Mouse (Mus musculus) bone marrow macrophage, adult 2 months (primary cell): ENCODE data around the gene Ldah. TPM values are rescaled to one million over a fixed set of nuclear protein-coding genes. Genes with fewer than 3 reads are reported as not detected.

Experiments used
- H3K27ac ChIP-seq: 2 replicates; pipeline ENCODE4 v1.5.1; 2012; ENCODE audit warnings: low read depth, low read length; ENCODE audit not compliant: insufficient read depth
- H3K4me1 ChIP-seq: 2 replicates; pipeline ENCODE4 v1.6.1; 2012; ENCODE audit warnings: low read length; ENCODE audit not compliant: control insufficient read depth, insufficient read depth
- H3K4me3 ChIP-seq: 2 replicates; pipeline ENCODE4 v1.5.1; 2012; ENCODE audit warnings: mild to moderate bottlenecking, low read length, moderate library complexity; ENCODE audit not compliant: insufficient read depth
- CTCF ChIP-seq: IDR thresholded peaks from 2 replicates; pipeline ENCODE4 v1.5.1; 2012; ENCODE audit warnings: low read depth, mild to moderate bottlenecking, low read length, moderate library complexity
- POLR2A ChIP-seq: IDR thresholded peaks from 2 replicates; pipeline ENCODE4 v1.6.1; 2012; ENCODE audit warnings: mild to moderate bottlenecking, low read depth, low read length, borderline replicate concordance
- polyA plus RNA-seq: library from polyadenylated mRNA; stranded (reverse); fragments of >200 nt; gene quantifications from 2 replicates; pipeline ENCODE4 v1.2.4, GENCODE M21; 2012; ENCODE audit not compliant: missing spikeins, insufficient read depth, insufficient read length

The Ldah gene
- polyA plus RNA-seq, 1 experiment: 47.9 TPM

DNA sequence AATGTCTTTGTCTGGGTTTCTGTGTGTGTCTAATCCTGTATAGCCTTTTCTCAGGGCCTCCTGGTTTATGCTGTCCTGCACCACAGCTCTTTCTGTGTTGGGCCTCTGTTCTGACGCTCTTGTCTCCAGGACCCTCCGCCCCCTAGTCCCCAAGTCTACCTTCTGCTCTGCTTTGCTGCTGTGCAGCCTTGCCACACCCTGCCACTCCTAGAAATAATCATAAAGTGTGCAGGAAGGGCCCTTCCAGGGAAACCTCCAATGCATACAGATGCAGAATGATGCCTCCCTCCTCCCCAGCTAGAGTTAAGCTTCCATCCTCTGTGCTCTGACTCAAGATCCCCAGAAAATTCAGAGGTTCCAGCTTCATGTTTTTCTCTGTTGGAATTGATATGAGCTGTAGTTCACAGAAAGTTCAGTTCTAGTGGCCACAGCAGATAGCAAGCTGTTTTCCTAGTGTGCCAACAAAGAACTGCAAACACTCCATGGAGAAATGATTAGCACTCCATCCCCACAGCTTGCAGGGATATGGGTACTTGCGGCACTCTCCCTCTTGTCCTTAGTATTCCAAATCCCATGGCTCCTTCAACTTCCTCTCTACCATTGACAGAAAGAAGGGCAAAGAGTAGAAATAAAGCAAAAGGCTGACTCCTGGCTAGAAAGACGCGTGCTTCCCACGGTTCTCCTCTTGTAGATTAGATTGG lies 65.7 kb downstream of the Ldah start:
- Histone ChIP-seq H3K4me1 (no peaks in the 10 kb centered on the region), H3K27ac (no peak overlapping the region), H3K4me3 (no peak overlapping the region)
- TF ChIP-seq POLR2A (no peak), CTCF (no peak)

GRCm38 (mm10) chr12:8275424-8275823 lies 67.5 kb downstream of the Ldah start:
- Histone ChIP-seq H3K27ac (no peak overlapping the region), H3K4me1 (no peaks in the 10 kb centered on the region), H3K4me3 (no peak overlapping the region)
- TF ChIP-seq POLR2A (no peak), CTCF (no peak)

GRCm38 (mm10) chr12:8281225-8282017 lies 73.5 kb downstream of the Ldah start:
- TF ChIP-seq CTCF (no peak), POLR2A (no peak)
- Histone ChIP-seq H3K27ac (no peak overlapping the region), H3K4me1 (no peaks in the 10 kb centered on the region), H3K4me3 (no peak overlapping the region)

GRCm38 (mm10) chr12:8287970-8288369 lies 80.1 kb downstream of the Ldah start:
- no peaks in the 10 kb centered on the region for H3K4me1 ChIP-seq
- no peak overlapping the region for H3K27ac ChIP-seq
- no peak overlapping the region for H3K4me3 ChIP-seq
- no peak for TF ChIP-seq CTCF
- no peak for TF ChIP-seq POLR2A

GRCm38 (mm10) chr12:8289099-8289498 lies 81.2 kb downstream of the Ldah start:
- H3K4me1 ChIP-seq: no peaks in the 10 kb centered on the region
- TF ChIP-seq CTCF (no peak), POLR2A (no peak)
- no peak overlapping the region for H3K27ac ChIP-seq
- no peak overlapping the region for H3K4me3 ChIP-seq

DNA sequence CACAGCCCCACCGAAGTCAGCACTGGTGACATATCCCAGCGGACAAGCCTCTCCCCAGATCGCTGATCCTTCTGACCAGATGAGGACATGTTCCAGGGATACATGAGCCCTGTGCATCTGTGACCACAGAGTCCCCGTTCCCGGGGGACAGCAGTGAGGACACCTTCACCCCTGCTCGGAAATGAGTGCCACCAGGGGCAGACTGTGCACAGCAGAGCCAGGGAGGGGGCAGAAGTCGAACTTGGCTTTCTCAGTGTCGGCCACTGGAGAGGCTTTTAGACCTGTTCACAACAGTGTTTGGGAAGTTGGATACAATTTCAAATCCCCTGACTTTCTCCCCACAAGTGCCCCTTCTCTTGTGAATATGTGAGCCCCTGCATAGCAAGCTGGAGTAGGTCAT lies 81.6 kb downstream of the Ldah start:
- Histone ChIP-seq H3K4me1 (no peaks in the 10 kb centered on the region), H3K4me3 (no peak overlapping the region), H3K27ac (no peak overlapping the region)
- TF ChIP-seq POLR2A (no peak), CTCF (no peak)

DNA sequence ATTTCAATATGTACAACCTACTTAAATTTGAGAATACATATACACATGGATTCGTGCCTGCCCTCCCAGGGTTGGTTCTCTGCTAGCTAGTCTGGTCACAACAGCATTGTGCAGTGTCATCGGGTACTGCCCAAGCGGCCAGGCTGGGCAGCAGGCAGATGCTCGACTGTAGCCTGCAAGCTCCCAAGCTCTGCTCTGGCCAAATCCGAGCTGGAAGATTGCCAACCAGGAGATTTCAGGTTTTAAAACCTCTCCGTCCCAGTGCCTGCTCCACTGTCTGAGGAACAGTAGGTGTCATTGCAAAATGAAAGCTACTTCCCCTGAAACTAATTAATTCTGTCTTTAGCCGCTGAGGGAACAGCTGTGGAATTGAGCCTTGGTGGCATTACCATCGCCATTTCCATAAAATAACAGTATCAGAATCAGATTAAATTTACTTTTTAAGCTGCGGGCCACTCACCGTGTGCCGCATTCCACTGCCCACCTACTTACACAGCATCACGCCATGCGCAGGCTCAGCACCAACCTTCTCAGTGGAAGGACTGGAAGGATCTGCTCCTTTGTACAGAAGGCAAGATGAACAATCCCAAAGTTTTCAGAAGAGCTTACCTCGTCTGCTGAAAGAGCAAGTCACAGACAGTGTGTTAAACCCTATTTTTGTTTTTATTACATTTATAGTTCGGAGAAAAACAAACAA lies 83.4 kb downstream of the Ldah start:
- Histone ChIP-seq H3K4me1 (peaks cover 14% of the 10 kb centered on the region), H3K4me3 (no peak overlapping the region), H3K27ac (no peak overlapping the region)
- TF ChIP-seq POLR2A: no peak
- no peak for TF ChIP-seq CTCF

- no peak overlapping the region for H3K27ac ChIP-seq
- H3K4me1 ChIP-seq: peaks cover 14% of the 10 kb centered on the region
- H3K4me3 ChIP-seq: no peak overlapping the region
- no peak for TF ChIP-seq CTCF
- no peak for TF ChIP-seq POLR2A
Observed at GRCm38 (mm10) chr12:8295307-8295913, 87.5 kb downstream of the Ldah start.

DNA sequence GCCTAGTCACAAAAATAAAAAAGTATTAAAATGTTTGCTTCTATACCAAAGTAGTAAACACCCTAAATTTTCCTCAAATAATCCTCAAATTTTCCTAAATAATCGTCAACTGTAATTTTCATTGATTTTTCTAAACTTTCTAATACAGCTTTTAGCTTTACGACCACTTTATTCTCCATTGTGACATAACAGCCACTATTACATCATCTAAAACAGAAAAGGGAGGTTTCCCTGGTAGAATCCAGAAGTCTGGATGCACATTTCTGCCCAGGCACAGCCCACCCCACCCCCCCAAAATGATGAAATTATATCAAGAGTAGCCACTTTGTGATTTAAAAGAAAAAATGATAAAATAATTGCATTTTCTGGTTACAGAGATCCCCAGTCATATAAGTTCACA lies 88.2 kb downstream of the Ldah start:
- Histone ChIP-seq H3K27ac (no peak overlapping the region), H3K4me1 (peaks cover 14% of the 10 kb centered on the region), H3K4me3 (no peak overlapping the region)
- TF ChIP-seq CTCF (no peak), POLR2A (no peak)
